Mouse (Mus musculus) embryonic fibroblast, embryonic 13.5 days (primary cell): Measurements from ENCODE around the gene Crebbp. TPM values are rescaled to one million over a fixed set of nuclear protein-coding genes. Genes with fewer than 3 reads are reported as not detected.

Experiments
- H3K27ac ChIP-seq: 2 replicates; pipeline ENCODE4 v1.5.1; 2012; ENCODE audit warnings: low read length, control low read depth, inconsistent platforms; ENCODE audit not compliant: insufficient read depth
- H3K4me1 ChIP-seq: 2 replicates; pipeline ENCODE4 v1.6.1; 2011; ENCODE audit warnings: low read length; ENCODE audit not compliant: control insufficient read depth, insufficient read depth
- H3K4me3 ChIP-seq: 2 replicates; pipeline ENCODE4 v1.5.1; 2011; ENCODE audit warnings: mild to moderate bottlenecking, control low read depth, low read length; ENCODE audit not compliant: insufficient read depth
- CTCF ChIP-seq: IDR thresholded peaks from 2 replicates; pipeline ENCODE4 v1.5.1; 2011; ENCODE audit warnings: mild to moderate bottlenecking, control low read depth, low read length, moderate library complexity, borderline replicate concordance; ENCODE audit not compliant: insufficient read depth
- POLR2A ChIP-seq: IDR thresholded peaks from 2 replicates; pipeline ENCODE4 v1.6.1; 2011; ENCODE audit warnings: low read depth, mild to moderate bottlenecking, control low read depth, low read length, moderate library complexity
- polyA plus RNA-seq: library from polyadenylated mRNA; stranded (reverse); fragments of >200 nt; gene quantifications from 2 replicates; pipeline ENCODE4 v1.2.4, GENCODE M21; 2011; ENCODE audit warnings: low read depth; ENCODE audit not compliant: missing spikeins, insufficient read length

Crebbp gene
- polyA plus RNA-seq, 1 experiment = 62.2 TPM

DNA sequence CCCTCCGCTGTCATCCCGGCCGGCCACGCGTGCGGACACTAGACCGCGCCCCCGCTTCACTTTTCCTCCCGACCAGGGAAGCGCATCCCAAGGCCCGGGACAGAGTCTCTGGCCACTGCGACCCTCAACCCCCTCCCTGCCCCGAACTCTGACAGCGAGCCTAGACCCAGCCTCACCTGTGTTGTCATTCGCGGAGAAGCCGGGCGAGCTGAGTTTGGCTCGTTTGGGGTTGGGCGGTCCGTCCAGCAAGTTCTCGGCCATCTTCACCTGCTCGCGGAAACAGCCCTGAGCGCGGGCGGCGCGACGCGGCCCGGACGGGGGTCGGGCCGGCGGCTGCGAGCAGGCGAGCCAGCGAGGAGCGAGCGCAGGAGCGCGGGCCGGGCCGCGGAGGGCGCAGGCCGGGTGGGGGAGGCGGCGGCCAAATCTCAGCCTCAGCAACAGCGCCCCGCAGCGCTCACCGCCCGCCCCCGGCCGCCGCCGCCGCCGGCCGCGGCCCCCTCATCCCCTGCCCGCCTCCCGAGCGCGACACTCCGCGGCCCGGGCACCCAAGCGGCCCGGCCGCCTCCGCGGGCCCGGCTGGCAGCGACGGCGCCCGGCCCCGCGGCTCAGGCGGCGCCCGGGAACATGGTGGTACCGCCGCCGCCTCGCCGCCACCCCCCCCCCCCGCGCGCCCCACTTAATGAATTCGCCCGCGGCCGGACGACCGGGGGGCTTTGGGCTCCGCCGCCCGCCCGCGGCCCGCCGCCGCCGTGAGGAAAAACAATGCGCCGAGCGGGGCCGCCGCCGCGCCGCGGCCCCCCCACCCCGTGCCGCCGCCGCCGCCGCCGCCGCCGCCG lies 616 bp downstream of the Crebbp start:
- TF ChIP-seq POLR2A (no peak), CTCF (no peak)
- Histone ChIP-seq H3K4me3 (peak overlapping the region; percentile 95), H3K27ac (peak overlapping the region; percentile 83; the same call in 1 of the 2 replicates), H3K4me1 (peaks cover 5% of the 10 kb centered on the region; the same call in 1 of the 2 replicates)

DNA sequence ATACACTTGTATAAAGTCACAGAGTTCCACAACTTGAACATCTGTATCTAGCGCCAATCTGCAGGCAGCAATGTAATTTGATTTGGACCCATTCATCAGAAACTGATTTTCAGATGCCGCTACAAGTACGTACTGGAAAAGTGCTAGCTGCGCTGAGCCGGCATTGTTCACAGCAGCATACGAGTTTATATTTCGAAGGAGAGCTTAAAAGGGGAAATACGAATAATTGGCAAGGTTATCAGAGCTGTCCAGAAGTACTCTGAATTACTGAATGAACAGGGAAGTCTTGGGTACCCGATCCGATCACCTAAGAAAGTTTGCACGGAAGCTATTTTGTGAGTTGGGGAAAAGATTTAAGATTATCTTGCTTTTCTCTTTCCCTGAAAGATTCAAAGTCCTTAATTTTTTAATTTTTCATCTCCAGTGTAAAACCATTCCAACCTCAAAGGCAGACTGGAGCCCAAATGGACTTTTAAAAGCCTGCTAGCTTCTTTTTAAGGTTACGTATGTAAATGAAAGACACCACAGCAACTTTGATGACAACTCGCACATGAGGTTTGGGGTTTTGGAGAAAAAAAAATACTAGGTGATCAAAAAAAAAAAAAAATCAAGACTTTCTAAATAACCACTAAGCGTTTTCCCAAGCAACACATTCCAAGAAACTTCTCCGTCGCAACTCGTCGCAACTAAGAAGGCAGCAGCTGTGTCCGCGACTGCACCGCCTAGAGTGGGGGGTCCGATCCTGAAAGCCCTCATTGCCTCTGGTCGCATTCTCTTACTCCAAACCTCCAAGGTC lies 1.4 kb downstream of the Crebbp start:
- H3K4me1 ChIP-seq = peaks cover 5% of the 10 kb centered on the region; the same call in 1 of the 2 replicates
- H3K4me3 ChIP-seq = peak overlapping the region; percentile 95
- H3K27ac ChIP-seq = no peak overlapping the region
- TF ChIP-seq CTCF (no peak), POLR2A (no peak)

DNA sequence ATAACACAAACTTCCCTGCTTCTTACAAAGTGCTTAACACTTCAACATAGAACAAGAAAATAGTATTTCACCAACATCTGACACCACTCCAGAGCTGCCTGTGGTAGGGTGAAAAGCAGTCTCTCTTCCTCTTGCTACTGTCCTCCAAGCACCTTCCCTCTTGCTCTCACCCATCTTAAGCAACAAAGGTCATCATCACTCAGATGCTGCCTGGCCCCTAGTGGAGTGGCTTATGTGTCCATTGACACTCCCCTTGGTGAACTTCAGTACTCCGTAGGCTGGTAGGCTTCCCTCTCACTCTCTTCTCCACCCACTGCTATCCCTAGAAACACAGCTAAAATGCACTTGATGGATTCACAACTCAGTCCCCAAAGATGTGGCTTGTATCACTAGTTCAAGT lies 3.5 kb downstream of the Crebbp start:
- no peak for TF ChIP-seq CTCF
- no peak for TF ChIP-seq POLR2A
- Histone ChIP-seq H3K4me1 (peaks cover 5% of the 10 kb centered on the region; the same call in 1 of the 2 replicates), H3K4me3 (no peak overlapping the region)

DNA sequence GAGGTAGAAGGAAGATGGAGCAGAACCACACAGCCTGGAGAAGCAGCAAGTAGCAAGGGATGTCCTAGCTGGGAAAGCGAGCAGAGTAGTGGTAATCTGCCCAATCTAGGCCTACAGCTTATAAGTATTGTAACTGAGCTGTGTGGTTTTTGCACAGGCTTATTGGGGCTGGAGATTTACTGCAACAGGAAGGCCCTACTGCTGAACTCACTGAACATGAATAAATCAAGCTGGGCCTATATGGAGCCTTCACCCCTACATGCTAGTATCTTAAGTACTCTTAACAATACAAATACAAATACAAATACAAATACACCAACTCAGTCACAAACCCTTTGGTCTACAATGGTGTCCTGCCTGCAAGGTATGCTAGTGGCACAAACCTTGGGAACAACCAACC lies 10.2 kb downstream of the Crebbp start:
- TF ChIP-seq POLR2A (no peak), CTCF (no peak)
- H3K27ac ChIP-seq = no peak overlapping the region
- 0 out of 2 replicates have a peak, but pooled peaks cover 3% of the 10 kb centered on the region for H3K4me1 ChIP-seq
- H3K4me3 ChIP-seq = no peak overlapping the region

More for the DNA sequence above, 3.5 kb downstream of the Crebbp start:
- no peak overlapping the region for H3K27ac ChIP-seq

DNA sequence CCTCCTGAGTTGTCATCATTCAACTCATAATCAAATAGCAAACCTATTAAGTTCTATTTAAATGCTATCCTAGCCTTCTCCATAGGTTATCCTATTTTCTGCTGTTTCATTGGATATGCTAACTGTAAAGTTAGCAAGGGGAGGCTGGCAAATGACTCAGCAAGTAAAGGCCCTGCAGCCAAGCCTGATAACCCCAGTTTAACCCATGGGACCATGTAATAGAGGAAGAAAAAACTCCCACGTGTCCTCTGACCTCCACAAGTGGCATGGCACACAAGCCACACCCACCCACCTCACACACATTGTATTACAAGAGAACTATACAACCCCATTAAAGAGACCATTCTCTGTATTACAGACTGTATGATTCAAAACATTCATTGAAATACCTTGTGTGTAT lies 13.8 kb downstream of the Crebbp start:
- TF ChIP-seq CTCF (no peak), POLR2A (no peak)
- no peak overlapping the region for H3K4me3 ChIP-seq
- H3K27ac ChIP-seq = no peak overlapping the region
- H3K4me1 ChIP-seq = 0 out of 2 replicates have a peak, but pooled peaks cover 3% of the 10 kb centered on the region

DNA sequence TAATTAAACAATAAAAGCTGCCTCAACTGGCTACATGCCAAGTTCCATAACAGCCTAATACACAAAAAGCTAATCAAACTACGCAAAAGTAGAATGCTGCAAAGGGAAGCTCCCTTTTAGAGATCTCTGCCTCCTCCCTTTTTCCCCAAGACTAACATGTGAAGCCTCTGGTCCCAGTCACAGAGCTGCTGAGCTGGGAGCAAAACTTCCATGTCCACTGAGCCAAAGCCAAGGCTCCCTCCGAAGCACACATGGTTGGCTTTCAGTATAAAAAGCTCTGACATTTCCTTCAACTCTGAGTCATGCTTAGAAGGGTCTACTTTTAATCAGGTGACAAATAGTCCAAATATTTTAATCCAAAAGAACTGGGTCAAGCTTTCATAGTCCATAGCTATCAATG lies 14.2 kb downstream of the Crebbp start:
- TF ChIP-seq POLR2A (no peak), CTCF (no peak)
- 0 out of 2 replicates have a peak, but pooled peaks cover 3% of the 10 kb centered on the region for H3K4me1 ChIP-seq
- no peak overlapping the region for H3K4me3 ChIP-seq
- H3K27ac ChIP-seq = no peak overlapping the region

DNA sequence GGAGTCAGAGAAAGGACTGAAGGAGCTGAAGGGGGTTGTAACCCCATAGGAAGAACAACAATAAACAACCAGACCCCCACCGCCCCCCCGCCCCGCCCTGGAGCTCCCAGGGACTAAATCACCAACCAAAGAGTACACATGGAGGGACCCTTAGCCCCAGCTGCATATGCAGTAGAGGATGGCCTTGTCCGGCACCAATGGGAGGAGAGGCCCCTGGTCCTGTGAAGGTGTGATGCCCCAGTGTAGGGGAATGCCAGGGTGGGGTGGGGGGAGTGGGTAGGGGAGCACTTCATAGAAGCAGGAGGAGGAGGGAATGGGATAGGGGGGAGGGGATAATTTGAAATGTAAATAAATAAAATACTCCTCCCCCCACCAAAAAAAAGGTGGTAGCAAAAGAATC lies 15.8 kb downstream of the Crebbp start:
- no peak overlapping the region for H3K27ac ChIP-seq
- H3K4me1 ChIP-seq = 0 out of 2 replicates have a peak, but pooled peaks cover 3% of the 10 kb centered on the region
- TF ChIP-seq CTCF (no peak), POLR2A (no peak)
- no peak overlapping the region for H3K4me3 ChIP-seq

DNA sequence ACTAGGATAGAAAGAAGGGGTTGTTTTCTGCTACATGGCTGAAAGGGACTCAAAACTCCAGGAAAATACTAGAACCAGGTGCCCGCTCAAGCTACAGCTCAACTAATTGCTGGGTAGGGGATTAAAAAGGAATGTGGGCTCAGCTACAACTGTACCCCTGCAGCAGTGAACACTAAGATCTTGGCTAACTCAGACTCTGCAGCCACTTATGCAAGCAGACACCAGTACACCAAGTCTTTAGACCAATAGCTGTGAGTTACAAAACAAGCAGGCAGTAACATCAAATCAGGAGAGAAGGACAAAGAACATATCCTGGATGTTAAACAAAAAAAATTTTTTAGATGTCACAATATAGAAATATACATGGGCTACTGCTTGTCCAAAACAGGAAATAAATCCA lies 23.6 kb downstream of the Crebbp start:
- Histone ChIP-seq H3K4me1 (no peaks in the 10 kb centered on the region), H3K27ac (no peak overlapping the region), H3K4me3 (no peak overlapping the region)
- TF ChIP-seq CTCF (no peak), POLR2A (no peak)

DNA sequence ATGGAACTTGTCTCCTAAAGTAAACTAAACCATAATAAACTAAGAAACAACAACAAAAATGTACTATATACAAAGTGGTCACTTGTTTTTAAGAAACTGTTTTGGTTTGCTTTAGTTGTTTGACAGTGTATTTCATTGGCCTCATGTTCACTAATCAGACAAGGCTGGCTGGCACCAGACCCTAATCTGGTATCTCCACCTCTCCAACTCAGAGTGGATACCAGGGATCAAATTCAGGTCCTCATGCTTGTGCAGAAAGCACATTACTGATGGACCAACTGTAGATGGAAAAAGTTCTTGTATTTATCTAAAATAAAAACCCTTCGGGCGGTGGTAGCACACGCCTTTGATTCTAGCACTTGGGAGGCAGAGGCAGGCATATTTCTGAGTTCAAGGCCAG lies 38.7 kb downstream of the Crebbp start:
- no peak overlapping the region for H3K4me3 ChIP-seq
- H3K27ac ChIP-seq = no peak overlapping the region
- no peaks in the 10 kb centered on the region for H3K4me1 ChIP-seq
- TF ChIP-seq POLR2A (no peak), CTCF (no peak)

DNA sequence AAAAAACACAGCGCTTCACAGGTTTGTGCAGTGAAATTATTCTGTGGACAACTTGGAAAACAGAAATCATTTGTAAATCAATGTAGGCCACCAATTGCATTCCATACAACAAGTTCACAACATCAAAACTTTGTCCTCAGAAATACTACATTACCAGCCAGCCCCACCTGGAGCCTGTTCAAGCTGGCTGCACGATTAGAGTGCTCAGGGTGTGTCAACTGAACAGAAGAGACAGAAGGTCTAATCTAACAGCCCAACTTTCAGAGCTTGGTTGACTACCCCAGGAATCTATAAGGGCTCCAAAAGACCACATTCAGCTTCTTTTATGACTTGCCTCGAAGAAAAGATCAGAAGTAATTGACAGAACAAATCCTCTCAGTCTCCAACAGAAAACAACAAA lies 44.3 kb downstream of the Crebbp start:
- Histone ChIP-seq H3K4me3 (no peak overlapping the region), H3K4me1 (no peaks in the 10 kb centered on the region), H3K27ac (no peak overlapping the region)
- TF ChIP-seq CTCF = no peak
- no peak for TF ChIP-seq POLR2A
